Mouse (Mus musculus) midbrain, embryonic 15.5 days (tissue): ENCODE data around the gene Sash1. TPM values are rescaled to one million over a fixed set of nuclear protein-coding genes. Genes with fewer than 3 reads are reported as not detected.

Experiments used
- ATAC-seq: fragments of 200-750 bp; cut with Nextera tagmentation; replicated peaks from 2 replicates; pipeline ENCODE4 v1.8.0; 2017; ENCODE audit warnings: moderate TSS enrichment
- H3K27ac ChIP-seq: fragments of 300-500 bp; sonication (generic); 2 replicates; pipeline ENCODE4 v1.5.1; 2015; ENCODE audit warnings: mild to moderate bottlenecking, inconsistent platforms
- H3K27me3 ChIP-seq: fragments of 300-500 bp; sonication (generic); replicated peaks from 2 replicates; pipeline ENCODE4 v1.6.1; 2015; ENCODE audit warnings: inconsistent platforms
- H3K36me3 ChIP-seq: fragments of 300-500 bp; sonication (generic); replicated peaks from 2 replicates; pipeline ENCODE4 v1.6.1; 2015; ENCODE audit warnings: inconsistent platforms
- H3K4me1 ChIP-seq: fragments of 300-500 bp; sonication (generic); 2 replicates; pipeline ENCODE4 v1.6.1; 2015; ENCODE audit warnings: inconsistent platforms
- H3K4me2 ChIP-seq: fragments of 300-500 bp; sonication (generic); 2 replicates; pipeline ENCODE4 v1.6.1; 2015; ENCODE audit warnings: inconsistent platforms, mild to moderate bottlenecking, moderate library complexity
- H3K4me3 ChIP-seq: fragments of 300-500 bp; sonication (generic); 2 replicates; pipeline ENCODE4 v1.5.1; 2015; ENCODE audit warnings: mild to moderate bottlenecking, inconsistent platforms
- H3K9ac ChIP-seq: fragments of 300-500 bp; sonication (generic); 2 replicates; pipeline ENCODE4 v1.6.1; 2015; ENCODE audit warnings: mild to moderate bottlenecking, inconsistent platforms
- H3K9me3 ChIP-seq: fragments of 300-500 bp; sonication (generic); 2 replicates; pipeline ENCODE4 v1.6.1; 2016; ENCODE audit warnings: inconsistent platforms
- WGBS: fragments of 180-500 bp; shearing (Covaris S2); methylation state at CpG from one replicate; pipeline ENCODE4 v1.1.7; 2015; ENCODE audit warnings: mixed read lengths; 5-methylcytosine and 5-hydroxymethylcytosine counted together
- polyA plus RNA-seq: library from polyadenylated mRNA; unstranded; fragments of >200 nt; fragmentation: Nextera tagmentation; extraction: Ambion mirVana; gene quantifications from 2 replicates; pipeline ENCODE4 v1.2.1, GENCODE M21; 2015

Sash1 gene
- polyA plus RNA-seq, 1 experiment from 2014 or later: 3.1 TPM

DNA sequence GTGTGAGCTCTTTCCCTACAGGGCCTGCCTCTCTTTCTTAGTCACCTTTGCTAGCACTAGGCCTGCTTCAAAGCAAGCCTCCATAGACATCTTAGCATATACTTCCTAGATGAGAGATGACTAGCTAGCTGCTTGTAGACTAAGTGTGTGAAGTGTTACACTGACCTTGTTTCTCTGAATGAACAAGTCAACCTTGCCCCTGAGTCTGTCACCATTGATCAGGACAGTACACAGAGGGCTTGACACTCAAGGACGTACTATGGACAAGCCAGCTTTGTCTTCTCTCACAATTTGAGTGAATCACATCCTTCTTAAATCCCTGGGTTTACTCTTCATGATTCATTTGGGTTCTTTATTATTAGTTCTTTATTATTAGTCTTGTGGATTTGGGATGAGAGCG lies 109.1 kb downstream of the Sash1 start:
- no peaks in the 10 kb centered on the region for H3K9me3 ChIP-seq
- no peaks in the 10 kb centered on the region for H3K4me1 ChIP-seq
- no peaks in the 10 kb centered on the region for H3K27me3 ChIP-seq
- WGBS: 99% methylated on average over 2 of the region's 2 CpGs
- H3K4me3 ChIP-seq: no peak overlapping the region
- H3K9ac ChIP-seq: no peak overlapping the region
- no peaks in the 10 kb centered on the region for H3K36me3 ChIP-seq
- H3K27ac ChIP-seq: no peak overlapping the region
- H3K4me2 ChIP-seq: no peak overlapping the region
- no peak for ATAC-seq

DNA sequence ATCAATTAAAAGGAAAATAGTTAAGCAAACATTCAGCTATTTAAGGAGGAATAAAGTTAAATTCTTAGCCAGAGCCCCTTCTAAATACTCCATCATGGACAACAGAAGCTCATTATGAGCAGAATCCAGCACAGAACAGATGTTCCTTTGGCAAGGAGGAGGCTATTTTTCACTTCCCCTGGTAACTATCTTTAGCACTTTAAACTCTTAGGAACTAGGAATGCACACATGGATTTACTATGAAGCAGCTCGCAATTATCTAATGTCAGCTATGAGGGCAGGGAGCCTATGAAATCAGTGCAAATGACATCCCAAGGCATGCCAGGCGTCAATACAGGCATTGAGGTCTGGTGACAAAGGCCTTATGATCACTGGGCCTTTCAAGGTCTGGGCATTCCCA lies 110.1 kb downstream of the Sash1 start:
- no peaks in the 10 kb centered on the region for H3K36me3 ChIP-seq
- H3K27me3 ChIP-seq: no peaks in the 10 kb centered on the region
- H3K9ac ChIP-seq: no peak overlapping the region
- no peak for ATAC-seq
- no peak overlapping the region for H3K4me2 ChIP-seq
- no peaks in the 10 kb centered on the region for H3K9me3 ChIP-seq
- no peaks in the 10 kb centered on the region for H3K4me1 ChIP-seq
- WGBS: 85% methylated on average over 2 of the region's 2 CpGs
- H3K27ac ChIP-seq: no peak overlapping the region
- no peak overlapping the region for H3K4me3 ChIP-seq

GRCm38 (mm10) chr10:8772464-8773209 lies 113.2 kb downstream of the Sash1 start:
- Histone ChIP-seq H3K4me1 (no peaks in the 10 kb centered on the region), H3K27me3 (no peaks in the 10 kb centered on the region), H3K4me3 (no peak overlapping the region), H3K9me3 (no peaks in the 10 kb centered on the region), H3K9ac (no peak overlapping the region), H3K36me3 (no peaks in the 10 kb centered on the region), H3K27ac (no peak overlapping the region), H3K4me2 (no peak overlapping the region)
- 90% methylated on average over 4 of the region's 4 CpGs for WGBS
- no peak for ATAC-seq

GRCm38 (mm10) chr10:8770931-8771653 lies 114.8 kb downstream of the Sash1 start:
- 90% methylated on average over 12 of the region's 12 CpGs for WGBS
- Histone ChIP-seq H3K4me3 (no peak overlapping the region), H3K27ac (no peak overlapping the region), H3K9me3 (no peaks in the 10 kb centered on the region), H3K27me3 (no peaks in the 10 kb centered on the region), H3K4me1 (no peaks in the 10 kb centered on the region), H3K36me3 (no peaks in the 10 kb centered on the region), H3K9ac (no peak overlapping the region), H3K4me2 (no peak overlapping the region)
- ATAC-seq: no peak

DNA sequence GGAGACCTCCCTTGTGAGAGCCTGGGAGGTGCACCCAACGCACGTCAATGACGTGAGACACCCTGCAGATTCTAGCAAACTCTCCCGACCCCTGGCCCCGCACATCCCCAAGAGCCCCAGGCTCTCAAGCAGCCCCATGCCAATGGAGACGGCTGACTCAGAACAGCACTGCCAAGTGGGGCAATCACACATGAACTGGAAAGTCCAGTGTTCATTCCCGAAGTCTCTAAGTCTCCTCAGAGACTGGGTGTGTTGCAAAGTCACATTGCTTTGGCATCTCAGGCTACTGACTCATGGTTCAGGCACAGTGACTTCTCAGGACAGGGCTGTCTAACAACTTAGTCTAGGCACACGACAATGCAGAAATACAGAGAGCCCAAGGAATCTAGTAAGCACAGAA lies 117.2 kb downstream of the Sash1 start:
- no peaks in the 10 kb centered on the region for H3K4me1 ChIP-seq

DNA sequence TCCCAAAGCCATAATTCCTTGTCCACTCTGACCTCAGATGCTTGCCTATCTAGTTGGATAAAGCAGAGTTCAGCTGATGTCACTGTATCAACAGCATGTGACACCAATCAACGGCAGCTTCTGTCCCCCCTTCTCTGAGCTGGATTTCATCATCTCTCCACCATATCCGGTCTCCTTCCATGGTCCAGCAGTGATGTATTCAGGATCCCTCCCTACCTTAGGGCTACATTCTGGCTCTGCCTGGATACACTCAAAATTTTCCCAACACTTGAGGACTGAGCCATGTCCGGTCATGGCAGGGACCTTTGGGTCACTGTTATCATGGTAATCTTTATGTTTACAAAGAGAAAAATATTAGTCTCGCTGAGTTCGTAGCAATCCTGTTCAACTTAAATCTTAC lies 118.5 kb downstream of the Sash1 start:
- Histone ChIP-seq H3K4me2 (no peak overlapping the region), H3K27me3 (no peaks in the 10 kb centered on the region), H3K4me3 (no peak overlapping the region), H3K4me1 (peaks cover 6% of the 10 kb centered on the region), H3K27ac (no peak overlapping the region), H3K36me3 (no peaks in the 10 kb centered on the region), H3K9me3 (no peaks in the 10 kb centered on the region), H3K9ac (no peak overlapping the region)
- ATAC-seq: no peak
- 91% methylated on average over 5 of the region's 5 CpGs for WGBS

More for the DNA sequence above, 117.2 kb downstream of the Sash1 start:
- WGBS: 93% methylated on average over 8 of the region's 8 CpGs
- ATAC-seq: no peak
- no peaks in the 10 kb centered on the region for H3K36me3 ChIP-seq
- no peaks in the 10 kb centered on the region for H3K9me3 ChIP-seq
- H3K27ac ChIP-seq: no peak overlapping the region
- no peaks in the 10 kb centered on the region for H3K27me3 ChIP-seq
- no peak overlapping the region for H3K4me2 ChIP-seq
- no peak overlapping the region for H3K4me3 ChIP-seq
- H3K9ac ChIP-seq: no peak overlapping the region

DNA sequence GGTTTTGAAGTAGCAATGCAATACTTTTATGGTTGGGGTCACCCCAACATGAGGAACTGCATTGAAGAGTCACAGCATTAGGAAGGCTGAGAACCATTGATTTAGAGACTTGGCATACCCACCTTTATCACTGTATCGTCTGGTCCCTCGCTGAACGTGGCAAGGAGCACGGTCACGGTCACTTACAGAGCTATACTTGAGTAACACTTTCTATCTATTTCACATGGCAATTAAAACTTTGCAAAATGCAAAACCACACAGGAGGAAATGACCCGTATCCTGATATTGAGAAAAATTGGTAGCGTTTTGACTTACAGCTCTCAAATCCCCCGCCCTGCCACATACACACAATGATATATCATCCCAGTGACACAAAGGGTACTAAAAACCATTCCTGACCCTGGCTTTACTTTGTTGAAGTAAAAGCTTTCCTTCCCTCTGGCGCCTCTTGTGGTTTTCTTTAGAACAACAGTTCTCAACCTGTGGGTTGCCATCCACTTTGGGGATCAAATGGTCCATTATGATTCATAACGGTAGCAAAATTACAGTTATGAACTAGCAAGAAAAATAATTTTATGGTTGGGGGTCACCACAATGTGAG lies 119.8 kb downstream of the Sash1 start:
- no peak for ATAC-seq
- 83% methylated on average over 10 of the region's 10 CpGs for WGBS
- H3K9ac ChIP-seq: no peak overlapping the region

DNA sequence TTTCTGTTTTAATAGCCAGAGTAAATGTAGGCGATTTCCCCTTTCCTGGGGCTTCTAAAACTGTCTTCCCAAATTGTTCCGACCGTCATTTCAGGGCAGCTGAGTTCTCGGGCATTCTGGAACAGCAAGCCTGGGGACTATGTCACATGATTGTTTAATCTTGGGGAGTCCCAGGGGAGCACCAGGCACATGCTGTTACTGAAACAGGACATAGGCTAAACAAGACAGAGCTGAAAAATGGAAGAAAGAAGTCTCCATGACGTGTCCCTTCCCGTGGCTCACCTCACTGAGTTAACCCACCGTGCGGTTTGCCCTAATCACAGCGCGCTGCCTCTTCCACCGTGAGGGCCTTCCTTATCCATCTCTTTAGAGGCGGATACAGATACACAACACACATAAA lies 123.1 kb downstream of the Sash1 start:
- H3K36me3 ChIP-seq: no peaks in the 10 kb centered on the region
- WGBS: 20% methylated on average over 12 of the region's 12 CpGs
- no peak overlapping the region for H3K27ac ChIP-seq
- H3K27me3 ChIP-seq: no peaks in the 10 kb centered on the region
- H3K4me2 ChIP-seq: peak overlapping the region; percentile 42
- ATAC-seq: peak; percentile 32
- H3K9me3 ChIP-seq: no peaks in the 10 kb centered on the region
- H3K4me1 ChIP-seq: peaks cover 30% of the 10 kb centered on the region
- no peak overlapping the region for H3K9ac ChIP-seq
- peak overlapping the region; percentile 22; the same call in 1 of the 2 replicates for H3K4me3 ChIP-seq

More for the DNA sequence above, 119.8 kb downstream of the Sash1 start:
- Histone ChIP-seq H3K4me2 (no peak overlapping the region), H3K9me3 (no peaks in the 10 kb centered on the region), H3K4me1 (peaks cover 16% of the 10 kb centered on the region), H3K27ac (no peak overlapping the region), H3K36me3 (no peaks in the 10 kb centered on the region), H3K4me3 (no peak overlapping the region), H3K27me3 (no peaks in the 10 kb centered on the region)

GRCm38 (mm10) chr10:8762209-8762701 lies 123.6 kb downstream of the Sash1 start:
- H3K9me3 ChIP-seq: no peaks in the 10 kb centered on the region
- peak; percentile 40 for ATAC-seq
- WGBS: 4% methylated on average over 14 of the region's 14 CpGs
- no peaks in the 10 kb centered on the region for H3K27me3 ChIP-seq
- H3K4me1 ChIP-seq: peaks cover 35% of the 10 kb centered on the region
- H3K4me2 ChIP-seq: peak overlapping the region; percentile 42
- H3K9ac ChIP-seq: 0 out of 2 replicates have a peak overlapping the region, but pooled peaks have one; percentile 1
- H3K27ac ChIP-seq: peak overlapping the region; percentile 62; the same call in 1 of the 2 replicates
- H3K4me3 ChIP-seq: peak overlapping the region; percentile 22
- no peaks in the 10 kb centered on the region for H3K36me3 ChIP-seq

DNA sequence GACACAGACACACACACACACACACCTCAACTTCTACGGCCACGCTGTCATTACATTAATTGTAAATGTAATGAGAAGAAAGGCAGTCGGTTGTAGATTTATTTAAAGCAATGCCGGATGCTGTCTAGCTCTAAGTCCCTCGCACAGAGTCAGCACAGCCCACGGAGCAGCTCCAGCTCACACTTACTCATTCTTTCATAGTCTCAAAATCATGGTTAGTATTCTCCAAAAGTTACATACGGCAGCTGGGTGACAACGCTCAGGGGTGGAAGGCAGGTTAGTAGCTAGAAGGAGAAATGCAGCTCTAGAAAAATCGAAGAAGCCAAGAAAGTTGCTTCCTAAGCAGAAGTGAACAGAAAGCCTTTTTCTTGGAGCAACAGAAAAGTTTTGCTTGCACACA lies 124.2 kb downstream of the Sash1 start:
- no peaks in the 10 kb centered on the region for H3K27me3 ChIP-seq
- peak overlapping the region; percentile 22 for H3K4me3 ChIP-seq
- H3K36me3 ChIP-seq: no peaks in the 10 kb centered on the region
- peak overlapping the region; percentile 62; the same call in 1 of the 2 replicates for H3K27ac ChIP-seq
- no peaks in the 10 kb centered on the region for H3K9me3 ChIP-seq
- 41% methylated on average over 9 of the region's 9 CpGs for WGBS
- H3K9ac ChIP-seq: no peak overlapping the region
- H3K4me1 ChIP-seq: peaks cover 41% of the 10 kb centered on the region
- ATAC-seq: no peak
- peak overlapping the region; percentile 42 for H3K4me2 ChIP-seq

- peak overlapping the region; percentile 31 for H3K4me2 ChIP-seq
- H3K4me3 ChIP-seq: peak overlapping the region; percentile 20; the same call in 1 of the 2 replicates
- H3K4me1 ChIP-seq: peaks cover 47% of the 10 kb centered on the region
- peak; percentile 53 for ATAC-seq
- peak overlapping the region; percentile 58 for H3K27ac ChIP-seq
- no peak overlapping the region for H3K9ac ChIP-seq
- H3K27me3 ChIP-seq: no peaks in the 10 kb centered on the region
- WGBS: 8% methylated on average over 4 of the region's 4 CpGs
- no peaks in the 10 kb centered on the region for H3K36me3 ChIP-seq
- no peaks in the 10 kb centered on the region for H3K9me3 ChIP-seq
These were observed 125.3 kb downstream of the Sash1 start for GRCm38 (mm10) chr10:8760598-8760997.

GRCm38 (mm10) chr10:8759228-8759627 lies 126.6 kb downstream of the Sash1 start:
- ATAC-seq: no peak
- H3K9me3 ChIP-seq: no peaks in the 10 kb centered on the region
- 78% methylated on average over 7 of the region's 7 CpGs for WGBS
- H3K4me3 ChIP-seq: no peak overlapping the region
- no peaks in the 10 kb centered on the region for H3K27me3 ChIP-seq
- H3K36me3 ChIP-seq: no peaks in the 10 kb centered on the region
- H3K4me2 ChIP-seq: peak overlapping the region; percentile 6; the same call in 1 of the 2 replicates
- no peak overlapping the region for H3K9ac ChIP-seq
- H3K27ac ChIP-seq: no peak overlapping the region
- H3K4me1 ChIP-seq: peaks cover 47% of the 10 kb centered on the region
